Mouse (Mus musculus): ENCODE data around the gene Rapgef4. TPM values are rescaled to one million over a fixed set of nuclear protein-coding genes. Genes with fewer than 3 reads are reported as not detected.
A peak's percentile ranks its signal among the peaks of the same experiment; 100 is the strongest.

Rapgef4 gene
- polyA plus RNA-seq, 1 experiment from 2014 or later = 12.5 TPM

- ATAC-seq = no peak
- Histone ChIP-seq H3K4me2 (replicated peaks) (no peak overlapping the region), H3K27me3 (no peaks in the 10 kb centered on the region), H3K4me1 (replicated peaks) (no peaks in the 10 kb centered on the region), H3K4me3 (replicated peaks) (no peak overlapping the region), H3K27ac (no peak overlapping the region), H3K9ac (replicated peaks) (no peak overlapping the region), H3K36me3 (no peaks in the 10 kb centered on the region), H3K9me3 (no peaks in the 10 kb centered on the region)
- WGBS = 28% methylated on average over 10 of the region's 10 CpGs
Observed at GRCm38 (mm10) chr2:71964216-71964615, 16.8 kb upstream of the Rapgef4 start.

- Histone ChIP-seq H3K4me1 (replicated peaks) (no peaks in the 10 kb centered on the region), H3K4me3 (replicated peaks) (no peak overlapping the region), H3K27me3 (no peaks in the 10 kb centered on the region), H3K9ac (replicated peaks) (no peak overlapping the region), H3K27ac (no peak overlapping the region), H3K4me2 (replicated peaks) (no peak overlapping the region), H3K36me3 (no peaks in the 10 kb centered on the region), H3K9me3 (no peaks in the 10 kb centered on the region)
- 84% methylated on average over 4 of the region's 4 CpGs for WGBS
- no peak for ATAC-seq
Observed at GRCm38 (mm10) chr2:71965476-71965875, 15.6 kb upstream of the Rapgef4 start.

- no peaks in the 10 kb centered on the region for H3K9me3 ChIP-seq
- H3K9ac ChIP-seq (replicated peaks) = no peak overlapping the region
- no peak overlapping the region for H3K27ac ChIP-seq
- no peak overlapping the region for H3K4me3 ChIP-seq (replicated peaks)
- ATAC-seq = 0 out of 2 replicates have a peak, but pooled peaks have one; percentile 30
- no peaks in the 10 kb centered on the region for H3K36me3 ChIP-seq
- H3K4me1 ChIP-seq (replicated peaks) = no peaks in the 10 kb centered on the region
- no peaks in the 10 kb centered on the region for H3K27me3 ChIP-seq
- 55% methylated on average over 4 of the region's 4 CpGs for WGBS
- no peak overlapping the region for H3K4me2 ChIP-seq (replicated peaks)
Observed at GRCm38 (mm10) chr2:71966737-71967136, 14.3 kb upstream of the Rapgef4 start.

GRCm38 (mm10) chr2:71967855-71968254 lies 13.2 kb upstream of the Rapgef4 start:
- 90% methylated on average over 5 of the region's 5 CpGs for WGBS
- Histone ChIP-seq H3K9me3 (no peaks in the 10 kb centered on the region), H3K27me3 (no peaks in the 10 kb centered on the region), H3K36me3 (no peaks in the 10 kb centered on the region), H3K27ac (no peak overlapping the region), H3K4me3 (replicated peaks) (no peak overlapping the region), H3K4me1 (replicated peaks) (no peaks in the 10 kb centered on the region), H3K9ac (replicated peaks) (no peak overlapping the region), H3K4me2 (replicated peaks) (no peak overlapping the region)
- no peak for ATAC-seq

- WGBS = 88% methylated on average over 3 of the region's 3 CpGs
- no peaks in the 10 kb centered on the region for H3K4me1 ChIP-seq (replicated peaks)
- no peak overlapping the region for H3K4me2 ChIP-seq (replicated peaks)
- no peaks in the 10 kb centered on the region for H3K9me3 ChIP-seq
- H3K27me3 ChIP-seq = peaks cover 1% of the 10 kb centered on the region; the same call in 1 of the 2 replicates
- H3K9ac ChIP-seq (replicated peaks) = no peak overlapping the region
- H3K27ac ChIP-seq = no peak overlapping the region
- no peaks in the 10 kb centered on the region for H3K36me3 ChIP-seq
- ATAC-seq = no peak
- H3K4me3 ChIP-seq (replicated peaks) = no peak overlapping the region
Observed at GRCm38 (mm10) chr2:71973646-71974045, 7.4 kb upstream of the Rapgef4 start.

GRCm38 (mm10) chr2:71974143-71974846 lies 6.7 kb upstream of the Rapgef4 start:
- Histone ChIP-seq H3K9me3 (no peaks in the 10 kb centered on the region), H3K9ac (replicated peaks) (no peak overlapping the region), H3K4me1 (replicated peaks) (no peaks in the 10 kb centered on the region), H3K4me2 (replicated peaks) (no peak overlapping the region), H3K36me3 (no peaks in the 10 kb centered on the region), H3K27ac (no peak overlapping the region), H3K4me3 (replicated peaks) (no peak overlapping the region), H3K27me3 (peaks cover 3% of the 10 kb centered on the region; the same call in 1 of the 2 replicates)
- ATAC-seq = no peak
- 91% methylated on average over 10 of the region's 11 CpGs for WGBS

GRCm38 (mm10) chr2:71979981-71980380 lies 1.1 kb upstream of the Rapgef4 start:
- H3K36me3 ChIP-seq = no peaks in the 10 kb centered on the region
- no peak for ATAC-seq
- no peaks in the 10 kb centered on the region for H3K9me3 ChIP-seq
- H3K27me3 ChIP-seq = peaks cover 19% of the 10 kb centered on the region
- H3K27ac ChIP-seq = no peak overlapping the region
- H3K9ac ChIP-seq (replicated peaks) = no peak overlapping the region
- 95% methylated on average over 7 of the region's 7 CpGs for WGBS
- no peak overlapping the region for H3K4me2 ChIP-seq (replicated peaks)
- H3K4me3 ChIP-seq (replicated peaks) = no peak overlapping the region
- peaks cover 6% of the 10 kb centered on the region; the same call in 1 of the 2 replicates for H3K4me1 ChIP-seq (replicated peaks)

GRCm38 (mm10) chr2:71981343-71981851 lies 357 bp downstream of the Rapgef4 start:
- no peaks in the 10 kb centered on the region for H3K36me3 ChIP-seq
- WGBS = 5% methylated on average over 24 of the region's 24 CpGs
- H3K9me3 ChIP-seq = no peaks in the 10 kb centered on the region
- peaks cover 11% of the 10 kb centered on the region; the same call in 1 of the 2 replicates for H3K4me1 ChIP-seq (replicated peaks)
- peaks cover 19% of the 10 kb centered on the region for H3K27me3 ChIP-seq
- H3K27ac ChIP-seq = no peak overlapping the region
- peak overlapping the region; percentile 97 for H3K4me2 ChIP-seq (replicated peaks)
- H3K4me3 ChIP-seq (replicated peaks) = peak overlapping the region; percentile 65
- ATAC-seq = peak; percentile 64; the same call in 1 of the 2 replicates
- H3K9ac ChIP-seq (replicated peaks) = peak overlapping the region; percentile 80

- peak overlapping the region; percentile 80; the same call in 1 of the 2 replicates for H3K9ac ChIP-seq (replicated peaks)
- peak overlapping the region; percentile 97 for H3K4me2 ChIP-seq (replicated peaks)
- no peaks in the 10 kb centered on the region for H3K9me3 ChIP-seq
- H3K27me3 ChIP-seq = peaks cover 19% of the 10 kb centered on the region
- ATAC-seq = 0 out of 2 replicates have a peak, but pooled peaks have one; percentile 12
- peaks cover 11% of the 10 kb centered on the region; the same call in 1 of the 2 replicates for H3K4me1 ChIP-seq (replicated peaks)
- H3K27ac ChIP-seq = no peak overlapping the region
- H3K36me3 ChIP-seq = no peaks in the 10 kb centered on the region
- WGBS = 67% methylated on average over 6 of the region's 6 CpGs
- peak overlapping the region; percentile 65 for H3K4me3 ChIP-seq (replicated peaks)
Observed at GRCm38 (mm10) chr2:71981896-71982295, 856 bp downstream of the Rapgef4 start.

- peaks cover 19% of the 10 kb centered on the region for H3K27me3 ChIP-seq
- H3K36me3 ChIP-seq = no peaks in the 10 kb centered on the region
- ATAC-seq = no peak
- H3K27ac ChIP-seq = no peak overlapping the region
- H3K9ac ChIP-seq (replicated peaks) = no peak overlapping the region
- peaks cover 11% of the 10 kb centered on the region; the same call in 1 of the 2 replicates for H3K4me1 ChIP-seq (replicated peaks)
- no peaks in the 10 kb centered on the region for H3K9me3 ChIP-seq
- H3K4me2 ChIP-seq (replicated peaks) = no peak overlapping the region
- no peak overlapping the region for H3K4me3 ChIP-seq (replicated peaks)
- WGBS = 62% methylated on average over 10 of the region's 10 CpGs
Observed at GRCm38 (mm10) chr2:71982868-71983597, 2.0 kb downstream of the Rapgef4 start.

GRCm38 (mm10) chr2:71985730-71986129 lies 4.7 kb downstream of the Rapgef4 start:
- no peak for ATAC-seq
- 64% methylated on average over 2 of the region's 2 CpGs for WGBS
- no peak overlapping the region for H3K4me3 ChIP-seq (replicated peaks)

GRCm38 (mm10) chr2:71986276-71986848 lies 5.3 kb downstream of the Rapgef4 start:
- 64% methylated on average over 12 of the region's 12 CpGs for WGBS
- no peak for ATAC-seq
- H3K27ac ChIP-seq = no peak overlapping the region

More at GRCm38 (mm10) chr2:71985730-71986129, 4.7 kb downstream of the Rapgef4 start:
- Histone ChIP-seq H3K27ac (no peak overlapping the region), H3K4me2 (replicated peaks) (no peak overlapping the region), H3K36me3 (no peaks in the 10 kb centered on the region), H3K9ac (replicated peaks) (no peak overlapping the region), H3K27me3 (peaks cover 7% of the 10 kb centered on the region; the same call in 1 of the 2 replicates), H3K4me1 (replicated peaks) (peaks cover 11% of the 10 kb centered on the region; the same call in 1 of the 2 replicates), H3K9me3 (no peaks in the 10 kb centered on the region)

More at GRCm38 (mm10) chr2:71986276-71986848, 5.3 kb downstream of the Rapgef4 start:
- Histone ChIP-seq H3K36me3 (no peaks in the 10 kb centered on the region), H3K9me3 (no peaks in the 10 kb centered on the region), H3K4me3 (replicated peaks) (no peak overlapping the region), H3K27me3 (peaks cover 7% of the 10 kb centered on the region; the same call in 1 of the 2 replicates), H3K4me2 (replicated peaks) (no peak overlapping the region), H3K9ac (replicated peaks) (no peak overlapping the region), H3K4me1 (replicated peaks) (peaks cover 11% of the 10 kb centered on the region; the same call in 1 of the 2 replicates)
